Mouse (Mus musculus) liver, embryonic 11.5 days (tissue): ENCODE results near the gene Erich6b. TPM values are rescaled to one million over a fixed set of nuclear protein-coding genes. Genes with fewer than 3 reads are reported as not detected.

Experiments used
- ATAC-seq: fragments of 200-750 bp; cut with Nextera tagmentation; replicated peaks from 2 replicates; pipeline ENCODE4 v1.8.0; 2017; ENCODE audit warnings: moderate number of reproducible peaks, mild to moderate bottlenecking, moderate TSS enrichment, moderate library complexity; ENCODE audit not compliant: low FRiP score
- DNase-seq: peaks from one replicate; pipeline ENCODE4 v3.0.0-alpha.2; 2017; ENCODE audit warnings: low spot score
- H3K27ac ChIP-seq: fragments of 300-500 bp; sonication (generic); 2 replicates; pipeline ENCODE4 v1.5.1; 2014; ENCODE audit warnings: mild to moderate bottlenecking, low read depth, low read length, control low read depth
- H3K27me3 ChIP-seq: fragments of 300-500 bp; sonication (generic); replicated peaks from 2 replicates; pipeline ENCODE4 v1.6.1; 2014; ENCODE audit warnings: low read length, mixed read lengths; ENCODE audit not compliant: control insufficient read depth, insufficient read depth
- H3K36me3 ChIP-seq: fragments of 300-500 bp; sonication (generic); 2 replicates; pipeline ENCODE4 v1.6.1; 2014; ENCODE audit warnings: mild to moderate bottlenecking, low read length, moderate library complexity, mixed read lengths; ENCODE audit not compliant: control insufficient read depth, insufficient read depth
- H3K4me1 ChIP-seq: fragments of 300-500 bp; sonication (generic); replicated peaks from 2 replicates; pipeline ENCODE4 v1.6.1; 2014; ENCODE audit warnings: low read length, mixed read lengths; ENCODE audit not compliant: control insufficient read depth, insufficient read depth
- H3K4me2 ChIP-seq: fragments of 300-500 bp; sonication (generic); 2 replicates; pipeline ENCODE4 v1.6.1; 2014; ENCODE audit warnings: mild to moderate bottlenecking, control low read depth, moderate library complexity
- H3K4me3 ChIP-seq: fragments of 300-500 bp; sonication (generic); 2 replicates; pipeline ENCODE4 v1.5.1; 2014; ENCODE audit warnings: low read depth, low read length, control low read depth
- H3K9ac ChIP-seq: fragments of 300-500 bp; sonication (generic); 2 replicates; pipeline ENCODE4 v1.6.1; 2014; ENCODE audit warnings: low read depth, low read length, control low read depth
- H3K9me3 ChIP-seq: fragments of 300-500 bp; sonication (generic); 2 replicates; pipeline ENCODE4 v1.6.1; 2016; ENCODE audit warnings: low read length, inconsistent platforms, mixed read lengths; ENCODE audit not compliant: control insufficient read depth
- WGBS: fragments of 180-500 bp; shearing (Covaris S2); extraction: QIAGEN DNeasy Blood & Tissue Kit; methylation state at CpG from one replicate; pipeline ENCODE4 v1.1.7; 2014; 5-methylcytosine and 5-hydroxymethylcytosine counted together
- polyA plus RNA-seq: library from polyadenylated mRNA; unstranded; fragments of >200 nt; fragmentation: Nextera tagmentation; extraction: Ambion mirVana; gene quantifications from 2 replicates; pipeline ENCODE4 v1.2.1, GENCODE M21; 2014

The Erich6b gene
- polyA plus RNA-seq, 1 experiment from 2014 or later = not detected

DNA sequence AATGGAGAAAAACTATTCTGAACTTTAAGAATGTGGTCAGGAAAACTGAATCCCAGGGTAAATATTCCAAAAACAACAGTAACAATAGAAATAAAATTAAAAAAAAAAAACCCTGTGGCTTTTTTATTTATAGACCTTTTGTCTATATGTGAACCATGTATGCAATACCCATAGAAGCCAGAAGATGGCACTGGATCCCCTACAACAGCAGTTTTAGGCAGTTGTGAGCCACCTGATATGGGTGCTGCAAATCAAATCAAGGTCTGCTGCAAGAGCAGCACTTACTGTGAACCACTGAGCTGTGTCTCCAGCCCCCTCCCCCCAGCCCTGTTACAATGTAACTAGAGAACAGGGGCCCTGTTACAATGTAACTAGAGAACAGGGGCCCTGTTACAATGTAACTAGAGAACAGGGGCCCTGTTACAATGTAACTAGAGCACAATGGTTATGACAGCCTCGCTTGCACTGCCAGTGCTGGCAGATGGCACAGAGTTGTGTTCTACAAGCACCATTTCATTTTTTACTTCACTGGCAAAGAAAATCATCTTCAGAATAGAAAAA, 27.1 kb downstream of the Erich6b start:
- H3K36me3 ChIP-seq = no peaks in the 10 kb centered on the region
- no peak overlapping the region for H3K9ac ChIP-seq
- DNase-seq (no peak), ATAC-seq (no peak)
- H3K4me2 ChIP-seq = no peak overlapping the region
- H3K9me3 ChIP-seq = no peaks in the 10 kb centered on the region
- H3K4me1 ChIP-seq = no peaks in the 10 kb centered on the region
- no peak overlapping the region for H3K4me3 ChIP-seq
- WGBS = 72% methylated on average over 1 of the region's 1 CpGs
- no peaks in the 10 kb centered on the region for H3K27me3 ChIP-seq
- H3K27ac ChIP-seq = no peak overlapping the region

DNA sequence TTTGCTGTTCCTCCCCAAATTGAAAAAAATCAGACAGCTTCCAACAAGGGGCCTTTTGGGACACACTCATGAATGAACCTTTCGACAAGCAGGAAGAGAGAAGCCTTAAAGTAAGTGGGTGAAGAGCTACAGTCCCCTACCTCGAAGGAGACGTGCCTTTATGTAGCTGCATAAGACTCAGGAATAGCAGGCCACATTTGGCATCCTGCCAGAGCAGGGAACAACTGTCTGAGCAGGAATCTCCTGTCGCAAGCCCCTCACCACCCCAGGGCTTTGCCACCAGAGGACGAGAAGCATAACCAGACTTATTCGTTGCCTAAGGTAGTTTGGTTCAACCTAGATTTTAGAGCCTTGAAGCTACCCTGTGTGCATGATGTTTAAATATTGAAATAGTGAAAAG, 34.3 kb downstream of the Erich6b start:
- Histone ChIP-seq H3K27ac (no peak overlapping the region), H3K36me3 (no peaks in the 10 kb centered on the region), H3K27me3 (no peaks in the 10 kb centered on the region), H3K9me3 (no peaks in the 10 kb centered on the region), H3K4me3 (no peak overlapping the region), H3K4me2 (no peak overlapping the region), H3K9ac (no peak overlapping the region), H3K4me1 (no peaks in the 10 kb centered on the region)
- WGBS = 67% methylated on average over 6 of the region's 6 CpGs
- DNase-seq = no peak
- ATAC-seq = no peak

DNA sequence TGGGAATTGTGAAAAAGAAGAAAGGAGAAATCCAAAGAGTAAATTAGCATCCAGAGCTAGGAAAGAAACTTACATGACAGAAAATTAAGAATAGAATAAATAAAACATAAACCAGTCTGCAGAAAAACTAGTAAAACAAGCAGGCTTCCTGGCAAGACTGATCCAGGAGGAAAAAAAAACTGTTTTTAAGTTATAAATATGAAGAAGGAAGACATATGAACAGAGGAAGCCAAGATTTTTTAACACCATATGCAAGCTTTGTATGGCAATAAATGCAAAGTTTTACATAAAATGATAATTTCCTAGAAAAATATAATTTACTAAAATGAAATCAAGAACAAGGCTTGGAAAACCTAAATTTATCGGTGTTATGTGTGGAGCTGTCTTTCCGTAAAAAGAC, 48.4 kb downstream of the Erich6b start:
- H3K9me3 ChIP-seq = no peaks in the 10 kb centered on the region
- no peaks in the 10 kb centered on the region for H3K27me3 ChIP-seq
- DNase-seq = no peak
- H3K36me3 ChIP-seq = no peaks in the 10 kb centered on the region
- WGBS = 94% methylated on average over 2 of the region's 2 CpGs
- H3K4me2 ChIP-seq = no peak overlapping the region
- H3K27ac ChIP-seq = no peak overlapping the region
- no peak for ATAC-seq
- H3K4me1 ChIP-seq = no peaks in the 10 kb centered on the region
- no peak overlapping the region for H3K9ac ChIP-seq
- no peak overlapping the region for H3K4me3 ChIP-seq

DNA sequence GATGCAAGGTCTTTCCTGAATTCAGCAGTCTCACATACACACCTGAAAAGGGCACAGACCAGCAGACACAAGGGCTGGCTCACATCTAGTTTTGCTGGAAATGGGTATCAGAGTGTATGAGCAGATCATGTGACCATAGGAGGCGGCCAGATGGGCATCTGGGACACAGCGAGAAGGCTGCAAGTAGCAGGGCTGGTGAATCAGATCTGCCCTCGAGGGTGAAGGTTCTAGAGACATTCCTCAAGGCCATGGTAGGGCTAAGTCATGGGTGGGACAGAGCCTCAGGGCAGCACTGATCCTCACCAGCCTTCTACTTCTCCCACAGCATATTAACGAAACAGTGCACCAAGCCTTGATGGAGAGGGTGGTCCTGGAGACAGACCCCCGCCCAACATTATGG, 54.0 kb downstream of the Erich6b start:
- H3K9me3 ChIP-seq = no peaks in the 10 kb centered on the region
- H3K27me3 ChIP-seq = no peaks in the 10 kb centered on the region
- H3K36me3 ChIP-seq = no peaks in the 10 kb centered on the region; the same call in 1 of the 2 replicates
- H3K4me1 ChIP-seq = no peaks in the 10 kb centered on the region
- H3K4me2 ChIP-seq = no peak overlapping the region
- H3K9ac ChIP-seq = no peak overlapping the region
- WGBS = 74% methylated on average over 5 of the region's 5 CpGs
- no peak for DNase-seq
- H3K4me3 ChIP-seq = no peak overlapping the region
- ATAC-seq = no peak
- no peak overlapping the region for H3K27ac ChIP-seq

DNA sequence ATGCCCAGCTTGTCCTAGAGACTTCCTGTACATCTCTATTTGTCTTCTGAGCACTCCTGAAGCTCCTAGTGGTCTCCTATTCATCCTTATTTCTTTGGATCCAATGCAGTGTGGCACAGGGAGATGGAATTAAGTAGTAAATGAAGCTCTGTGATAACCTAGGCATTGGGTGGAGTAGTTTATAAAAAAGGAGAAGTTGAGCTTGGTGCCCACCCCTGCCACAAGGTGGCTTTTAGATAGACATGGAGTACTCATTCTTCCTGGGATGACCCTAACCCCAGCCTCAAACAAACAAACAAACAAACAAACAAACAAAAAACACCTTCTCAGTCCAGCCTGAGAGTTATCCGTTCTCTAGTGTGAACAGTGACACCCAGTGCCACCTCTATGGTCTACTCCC, 55.9 kb downstream of the Erich6b start:
- Histone ChIP-seq H3K9ac (no peak overlapping the region), H3K4me3 (no peak overlapping the region), H3K27ac (no peak overlapping the region), H3K36me3 (peaks cover 5% of the 10 kb centered on the region; the same call in 1 of the 2 replicates), H3K4me2 (no peak overlapping the region), H3K27me3 (no peaks in the 10 kb centered on the region), H3K9me3 (no peaks in the 10 kb centered on the region), H3K4me1 (no peaks in the 10 kb centered on the region)
- DNase-seq (no peak), ATAC-seq (no peak)
- WGBS = 88% methylated on average over 1 of the region's 1 CpGs

DNA sequence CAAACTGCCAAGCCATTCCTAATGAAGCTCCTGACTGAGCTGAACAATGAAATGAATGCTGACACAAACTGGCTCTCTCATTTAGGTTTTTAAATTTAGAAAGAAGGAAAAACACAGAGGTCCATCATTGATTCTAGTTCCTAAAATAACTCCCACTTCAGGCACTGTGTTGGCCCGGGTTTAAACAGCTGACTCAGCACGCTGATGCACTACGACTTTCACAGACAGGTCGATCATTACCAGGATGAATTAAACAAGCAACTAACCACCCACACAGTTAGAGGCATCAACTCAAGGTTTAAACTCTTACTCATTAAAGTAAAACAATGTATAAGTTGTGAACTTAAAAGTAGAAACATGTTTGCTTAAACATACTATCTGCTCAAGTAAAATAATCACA, 64.6 kb downstream of the Erich6b start:
- Histone ChIP-seq H3K27ac (no peak overlapping the region), H3K36me3 (peaks cover 25% of the 10 kb centered on the region), H3K9ac (no peak overlapping the region), H3K4me1 (no peaks in the 10 kb centered on the region), H3K9me3 (no peaks in the 10 kb centered on the region), H3K4me2 (no peak overlapping the region), H3K27me3 (no peaks in the 10 kb centered on the region), H3K4me3 (no peak overlapping the region)
- ATAC-seq (no peak), DNase-seq (no peak)
- 88% methylated on average over 4 of the region's 4 CpGs for WGBS

DNA sequence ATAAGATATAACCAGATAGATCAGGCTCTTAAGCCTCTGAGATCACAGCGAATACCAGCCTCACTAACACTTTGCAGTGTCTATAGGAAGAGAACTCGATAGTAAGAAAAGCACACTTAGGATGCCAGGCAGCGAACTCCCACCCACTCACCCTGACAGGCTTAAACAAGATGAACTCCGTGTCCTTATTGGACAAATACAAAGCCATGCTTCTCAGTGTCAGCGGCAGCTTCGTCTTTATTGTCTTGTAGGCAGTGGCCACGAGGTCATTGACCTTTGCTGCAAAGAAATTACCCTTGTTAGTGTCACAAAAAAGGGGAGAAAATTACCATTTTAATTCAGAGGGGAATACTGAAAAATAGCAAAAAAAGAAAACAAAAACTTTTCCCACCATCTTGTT, 65.7 kb downstream of the Erich6b start:
- 85% methylated on average over 7 of the region's 7 CpGs for WGBS
- Histone ChIP-seq H3K4me2 (no peak overlapping the region), H3K4me3 (no peak overlapping the region), H3K27ac (no peak overlapping the region), H3K9me3 (no peaks in the 10 kb centered on the region), H3K27me3 (no peaks in the 10 kb centered on the region), H3K36me3 (peaks cover 26% of the 10 kb centered on the region), H3K4me1 (no peaks in the 10 kb centered on the region), H3K9ac (no peak overlapping the region)
- DNase-seq = no peak
- ATAC-seq = no peak

DNA sequence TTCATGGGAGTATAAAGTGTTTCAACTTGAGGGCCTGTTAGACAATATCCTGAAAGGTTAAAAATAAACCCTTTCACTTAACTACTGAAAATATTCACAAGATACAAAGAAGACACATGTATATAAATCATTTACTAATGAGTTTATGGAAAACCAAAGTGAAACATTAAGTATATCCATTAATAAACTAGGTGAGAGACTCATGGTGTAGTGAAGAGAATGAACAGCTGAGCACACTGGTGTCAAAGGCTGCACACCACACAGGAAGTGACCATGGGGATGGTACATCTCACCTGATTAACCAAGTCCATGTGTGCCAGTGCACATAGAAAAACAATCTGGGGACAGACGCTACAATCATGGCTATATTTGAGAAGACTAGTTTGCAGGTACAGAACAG, 66.9 kb downstream of the Erich6b start:
- 88% methylated on average over 1 of the region's 1 CpGs for WGBS
- H3K9me3 ChIP-seq = no peaks in the 10 kb centered on the region
- H3K9ac ChIP-seq = no peak overlapping the region
- no peak for ATAC-seq
- H3K36me3 ChIP-seq = peaks cover 24% of the 10 kb centered on the region
- H3K4me3 ChIP-seq = no peak overlapping the region
- H3K27me3 ChIP-seq = no peaks in the 10 kb centered on the region
- H3K4me2 ChIP-seq = no peak overlapping the region
- no peak overlapping the region for H3K27ac ChIP-seq
- DNase-seq = no peak
- H3K4me1 ChIP-seq = no peaks in the 10 kb centered on the region

DNA sequence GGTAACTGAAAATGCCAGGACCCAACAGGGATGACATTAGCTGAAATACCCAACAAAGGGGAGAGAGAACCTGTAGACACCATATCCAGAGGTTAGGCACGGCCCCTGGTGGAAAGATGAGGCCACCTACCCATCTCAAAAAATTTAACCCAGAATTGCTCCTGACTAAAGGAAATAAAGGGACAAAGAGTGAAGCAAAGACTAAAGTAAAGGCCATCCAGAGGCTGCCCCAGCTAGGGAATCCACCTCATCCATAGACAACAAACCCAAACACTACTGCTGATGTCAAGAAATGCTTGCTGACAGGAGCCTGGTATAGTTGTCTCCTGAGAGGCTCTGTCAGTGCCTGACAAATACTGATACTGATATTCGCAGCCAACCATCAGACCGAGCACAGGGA, 69.7 kb downstream of the Erich6b start:
- H3K36me3 ChIP-seq = peaks cover 31% of the 10 kb centered on the region
- ATAC-seq (no peak), DNase-seq (no peak)
- H3K4me3 ChIP-seq = no peak overlapping the region
- no peaks in the 10 kb centered on the region for H3K27me3 ChIP-seq
- no peak overlapping the region for H3K27ac ChIP-seq
- H3K9ac ChIP-seq = no peak overlapping the region
- H3K9me3 ChIP-seq = no peaks in the 10 kb centered on the region
- 87% methylated on average over 3 of the region's 3 CpGs for WGBS
- H3K4me2 ChIP-seq = no peak overlapping the region
- H3K4me1 ChIP-seq = no peaks in the 10 kb centered on the region
